Mouse (Mus musculus): ENCODE measurements around the gene Ttc28. TPM values are rescaled to one million over a fixed set of nuclear protein-coding genes. Genes with fewer than 3 reads are reported as not detected.
A peak's percentile ranks its signal among the peaks of the same experiment; 100 is the strongest.
"Not testable (repeated sequence)": the region's sequence is repeated elsewhere in the genome, so short reads cannot be mapped to it uniquely, and the experiment has no call there.

Gene Ttc28
- total RNA-seq, 4 experiments from 2014 or later: 9.6 to 13.2 (median 11.1) TPM

DNA sequence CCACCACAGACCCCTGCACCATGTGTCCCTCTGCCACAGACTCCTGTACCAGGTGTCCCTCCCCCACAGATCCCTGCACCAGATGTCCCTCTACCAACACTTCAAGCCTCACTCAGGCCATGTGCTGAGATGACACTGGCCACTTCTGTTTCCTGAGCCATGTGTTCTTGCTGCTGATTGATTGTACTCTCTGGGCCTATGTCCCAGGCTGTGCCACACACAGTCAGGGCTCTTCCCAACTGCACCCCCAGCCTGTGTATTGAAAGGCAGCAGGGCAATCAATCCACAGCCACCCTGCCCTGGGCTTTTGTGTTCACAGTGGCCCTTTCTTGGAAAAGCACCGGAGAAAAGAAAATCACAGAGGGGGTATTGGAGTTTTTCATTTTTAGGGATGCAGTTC lies 352.2 kb downstream of the Ttc28 start:
- no peak for DNase-seq (ENCODE audit: low spot score in 2 of 2)

DNA sequence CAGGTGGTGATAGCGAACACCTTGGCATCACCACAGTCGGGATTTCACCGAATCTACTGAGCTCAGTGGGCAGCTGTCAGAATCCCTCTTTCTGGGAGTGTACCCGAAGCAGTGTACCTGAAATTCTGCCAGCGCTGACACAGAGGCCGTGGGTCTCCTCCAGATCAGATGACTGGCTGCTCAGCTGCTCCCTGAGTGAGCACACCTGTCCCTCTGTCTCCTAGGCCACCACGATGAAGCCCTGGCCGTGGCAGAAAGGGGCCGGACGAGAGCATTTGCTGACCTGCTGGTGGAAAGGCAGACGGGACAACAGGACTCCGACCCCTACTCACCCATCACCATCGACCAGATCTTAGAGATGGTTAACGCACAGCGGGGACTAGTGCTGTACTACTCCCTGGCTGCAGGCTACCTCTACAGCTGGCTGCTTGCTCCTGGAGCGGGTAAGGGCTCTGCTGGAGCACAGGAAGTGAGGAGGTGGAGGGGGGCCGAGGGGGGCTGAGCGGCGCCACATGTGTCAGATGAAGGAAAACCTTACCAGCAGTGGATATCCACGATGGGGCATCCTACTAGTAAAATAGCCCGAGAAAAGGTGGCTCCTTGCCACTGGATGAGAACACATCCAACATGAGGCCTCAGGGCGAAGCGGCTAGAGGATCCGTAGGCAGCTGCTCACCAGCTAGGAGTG lies 353.6 kb downstream of the Ttc28 start:
- DNase-seq (ENCODE audit: low spot score in 2 of 2): no peak

DNA sequence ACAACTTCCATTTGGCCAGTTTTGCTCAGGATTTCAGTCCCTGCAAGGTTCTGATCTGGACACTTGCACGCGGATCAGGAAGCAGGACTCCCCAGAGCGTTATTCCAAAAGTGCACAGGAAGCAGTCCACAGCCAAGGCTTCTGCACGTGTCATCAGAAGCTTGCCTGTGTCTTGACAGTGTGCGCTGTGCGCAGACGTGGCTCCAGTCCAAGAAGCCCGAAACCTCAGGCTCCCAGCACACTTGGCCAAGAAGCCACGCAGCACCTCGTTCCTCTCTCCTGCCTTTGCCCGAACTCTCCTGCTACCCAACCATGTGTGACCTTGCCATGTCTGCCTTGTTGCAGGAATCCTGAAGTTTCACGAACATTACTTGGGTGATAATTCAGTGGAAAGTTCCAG lies 355.5 kb downstream of the Ttc28 start:
- no peak for DNase-seq (ENCODE audit: low spot score in 2 of 2)

DNA sequence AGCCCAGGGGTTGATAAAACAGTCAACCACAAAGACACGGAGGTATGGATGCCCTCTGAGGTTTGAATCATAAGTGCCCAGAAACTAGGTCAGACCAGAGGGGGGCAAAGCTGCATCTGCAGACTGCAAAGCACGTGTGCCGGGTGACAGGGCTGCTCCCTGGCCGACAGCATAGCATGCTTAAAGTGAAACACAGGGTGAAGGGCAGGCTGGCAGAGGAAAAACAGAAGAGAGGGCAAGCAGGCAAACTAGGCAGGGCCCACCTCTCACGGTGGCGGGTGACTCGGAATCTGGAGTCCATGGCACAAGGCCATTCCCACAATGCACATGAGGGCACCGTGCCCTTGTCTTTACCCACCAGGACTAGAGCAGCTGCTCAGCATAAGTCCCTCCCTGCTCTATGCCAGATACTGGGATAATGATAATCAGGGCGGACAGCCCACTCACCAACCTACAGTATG lies 357.6 kb downstream of the Ttc28 start:
- DNase-seq (ENCODE audit: low spot score in 2 of 2): no peak

DNA sequence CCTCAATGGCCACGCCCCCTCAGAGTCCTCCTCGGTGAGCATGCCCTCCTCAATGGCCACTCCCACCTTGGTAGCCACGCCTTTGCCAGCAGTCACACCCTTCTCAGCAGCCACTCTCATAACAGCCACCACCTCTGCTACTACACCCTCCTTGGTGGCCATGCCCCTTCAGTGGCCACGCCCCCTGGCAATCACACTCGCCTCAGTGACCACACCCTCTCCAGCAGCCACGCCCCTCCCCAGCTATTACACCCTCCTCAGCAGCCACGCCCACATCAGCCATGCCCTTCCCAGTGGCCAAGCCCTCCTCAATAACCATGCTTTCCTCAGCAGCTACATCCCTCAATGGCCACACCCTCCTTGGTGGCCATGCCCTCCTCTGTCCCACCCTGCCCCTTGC lies 359.6 kb downstream of the Ttc28 start:
- no peak for DNase-seq (ENCODE audit: low spot score in 2 of 2)

DNA sequence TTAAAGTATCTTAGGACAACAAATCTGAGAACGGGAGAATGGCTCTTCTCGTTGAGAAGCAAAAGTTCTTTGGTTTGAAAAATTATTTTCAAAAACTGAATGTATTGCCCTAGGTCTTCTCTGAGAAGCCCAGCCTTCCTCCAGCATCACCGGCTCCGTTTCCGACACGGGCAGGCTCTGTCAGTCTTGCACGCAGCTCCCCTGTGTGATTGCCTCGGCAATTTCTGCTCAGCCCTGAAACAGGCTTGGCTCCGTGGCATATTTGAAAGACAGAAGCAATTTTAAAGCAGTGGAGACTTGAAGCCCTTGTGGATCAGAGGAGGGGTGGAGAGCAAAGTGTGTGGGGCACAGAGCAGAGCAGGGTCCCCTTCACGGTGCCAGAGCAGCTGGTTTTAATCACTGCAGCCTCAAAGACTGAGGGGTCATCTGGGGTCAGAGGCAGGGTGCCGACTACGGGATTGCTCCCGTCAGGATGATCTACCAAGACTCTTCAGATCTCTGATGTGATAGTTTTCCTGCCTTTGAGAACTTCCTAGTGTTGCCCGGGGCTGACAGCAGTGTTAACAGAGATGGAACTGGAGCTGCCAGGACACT lies 363.9 kb downstream of the Ttc28 start:
- DNase-seq (ENCODE audit: low spot score in 2 of 2): no peak

DNA sequence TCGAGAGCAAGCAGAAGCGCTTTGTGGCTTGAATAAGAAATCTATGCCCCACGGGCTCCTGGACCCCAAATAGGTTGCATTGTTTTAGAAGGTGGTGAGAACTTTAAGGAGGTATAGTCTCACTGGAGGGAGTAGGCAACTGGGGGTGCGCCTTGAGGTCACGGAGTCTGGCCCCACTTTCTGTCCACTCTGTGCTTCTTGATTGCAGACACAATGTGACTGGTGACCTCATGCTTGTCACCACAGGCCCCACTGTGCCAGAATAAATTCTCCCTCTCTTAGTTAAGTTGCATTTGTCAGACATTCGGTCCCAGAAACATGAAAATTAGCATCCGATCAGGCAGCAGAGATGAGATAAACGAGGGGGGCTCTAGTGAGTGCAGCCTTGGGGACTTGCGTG lies 364.5 kb downstream of the Ttc28 start:
- DNase-seq (ENCODE audit: low spot score in 2 of 2): no peak

DNA sequence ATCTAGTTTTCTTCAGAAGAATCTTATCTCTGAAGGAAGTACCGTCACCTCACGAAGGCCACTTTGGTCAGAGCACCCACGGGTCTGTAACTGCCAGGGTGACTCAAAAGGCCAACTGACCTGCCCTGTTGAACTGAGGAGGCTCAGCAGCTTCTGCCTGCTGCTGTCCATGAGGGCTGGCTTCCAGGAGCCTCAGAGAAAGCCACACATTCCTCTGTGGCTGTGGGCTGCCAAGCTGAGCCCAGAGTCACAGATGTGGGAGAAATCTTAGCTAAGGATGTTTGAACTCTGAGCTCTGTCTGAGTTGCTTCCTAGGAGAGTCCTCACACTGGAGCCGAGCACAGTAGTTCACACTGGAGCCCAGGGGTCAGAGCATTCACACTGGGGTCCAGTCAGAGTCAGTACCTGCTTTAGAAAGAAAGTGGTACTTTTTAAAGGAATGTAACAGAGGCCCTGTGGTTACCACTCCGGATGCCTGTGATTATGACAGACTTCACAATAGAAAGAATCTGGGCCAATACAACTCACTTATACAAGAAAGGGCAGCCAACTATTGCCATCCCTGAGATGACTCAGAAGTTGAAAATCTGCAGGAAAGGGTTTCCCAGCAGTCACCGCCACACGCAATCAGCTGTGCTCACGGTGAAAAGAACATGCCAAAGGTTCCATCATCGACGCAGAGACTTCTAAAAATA lies 368.1 kb downstream of the Ttc28 start:
- no peak for DNase-seq (ENCODE audit: low spot score in 2 of 2)

DNA sequence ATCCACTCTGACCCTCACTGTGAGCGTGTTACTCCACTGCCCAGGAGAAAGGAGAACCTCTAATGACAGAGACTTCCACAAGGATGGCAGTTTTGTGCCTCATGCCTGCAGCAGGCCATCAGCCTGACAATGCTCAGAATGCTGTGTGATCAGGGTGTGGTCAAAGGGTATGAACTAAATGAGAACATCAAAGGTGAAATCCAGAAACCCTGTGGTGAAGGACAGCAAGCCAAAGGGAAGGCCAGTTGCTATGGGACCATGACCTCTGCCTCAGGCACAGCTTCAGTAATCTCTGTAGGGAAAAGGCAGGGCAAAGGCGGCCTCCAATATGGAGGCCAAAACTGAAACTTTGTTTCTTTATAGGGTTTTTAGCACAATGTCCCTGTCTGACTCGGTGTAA lies 372.5 kb downstream of the Ttc28 start:
- DNase-seq (ENCODE audit: low spot score in 2 of 2): no peak

DNA sequence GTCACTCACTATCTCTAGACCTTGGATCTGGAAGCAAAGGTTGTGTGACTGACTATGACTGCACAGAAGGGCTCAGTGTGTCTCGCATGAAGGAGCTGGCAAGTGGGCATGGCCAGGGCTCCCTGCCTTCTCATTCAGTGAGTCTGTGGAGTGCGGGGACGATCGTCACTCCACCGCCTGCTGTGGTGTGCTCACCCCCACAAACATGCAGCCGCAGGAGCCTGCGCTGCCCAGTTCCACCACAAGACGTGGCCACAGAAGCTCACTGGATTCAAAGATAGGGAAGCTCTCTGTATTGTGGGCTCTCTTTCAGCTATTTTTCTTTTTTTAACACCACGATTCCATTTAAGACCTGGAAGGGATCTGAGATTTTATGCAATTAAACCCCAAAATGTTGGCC lies 374.8 kb downstream of the Ttc28 start:
- no peak for DNase-seq (ENCODE audit: low spot score in 2 of 2)

DNA sequence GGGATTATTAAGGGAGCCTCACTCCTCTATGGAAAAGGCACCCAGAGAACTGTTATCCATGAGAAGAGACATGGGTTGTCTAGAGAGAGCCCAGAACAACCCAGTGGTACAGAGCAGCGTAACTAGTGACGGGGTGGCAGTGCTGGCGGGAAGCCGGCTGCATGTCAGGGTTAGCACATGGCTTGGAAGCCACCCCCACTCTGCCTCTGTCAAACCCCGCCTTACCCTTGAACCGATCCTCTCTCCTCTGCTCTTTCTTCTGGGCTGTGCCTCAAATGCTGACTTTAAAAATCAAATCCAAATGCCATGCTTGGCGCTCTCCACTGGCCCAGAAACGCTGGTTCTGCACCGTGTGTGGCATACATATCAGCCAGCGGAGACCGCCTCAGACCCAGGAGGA lies 375.2 kb downstream of the Ttc28 start:
- DNase-seq (ENCODE audit: low spot score in 2 of 2): no peak

DNA sequence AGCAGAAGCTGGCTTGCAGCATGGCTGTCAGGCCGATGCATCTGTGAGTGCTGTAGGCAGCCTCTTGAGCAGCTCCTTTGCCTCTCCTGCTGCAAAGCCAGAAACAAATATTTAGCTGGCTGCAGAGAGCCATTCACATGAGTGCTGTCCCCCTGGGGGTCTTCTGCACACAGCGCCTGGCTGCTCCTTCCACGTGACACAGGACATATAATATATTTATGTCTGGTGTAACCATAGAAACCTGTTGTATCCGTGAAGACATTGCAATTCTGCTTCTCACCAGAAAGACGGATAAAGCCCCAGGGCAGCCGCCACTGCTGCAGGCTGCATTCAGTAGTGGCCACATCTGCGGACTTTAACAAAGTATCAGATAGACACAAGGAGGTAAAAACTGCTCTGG lies 376.6 kb downstream of the Ttc28 start:
- no peak for DNase-seq (ENCODE audit: low spot score in 2 of 2)

DNA sequence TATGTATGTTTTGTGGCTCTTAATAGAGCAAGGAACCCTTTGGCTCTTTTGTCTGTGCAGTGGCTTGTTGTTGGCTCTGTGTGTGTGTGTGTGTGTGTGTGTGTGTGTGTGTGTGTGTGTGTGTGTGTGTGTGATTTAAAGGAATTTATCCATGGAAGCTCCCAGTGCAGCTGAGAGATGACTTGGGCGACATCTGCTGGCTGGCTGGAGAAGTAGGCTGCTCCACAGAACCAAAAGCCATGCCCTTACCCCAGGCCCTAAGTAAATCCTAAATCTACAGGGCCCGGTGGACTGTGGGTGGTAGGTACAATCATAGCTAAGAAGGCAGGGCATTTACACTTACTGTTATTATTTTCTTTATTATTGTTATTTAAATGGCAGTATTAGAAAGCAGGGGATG lies 377.5 kb downstream of the Ttc28 start:
- peak in 1 of 2 experiments; percentile 47 for DNase-seq (ENCODE audit: low spot score in 2 of 2)

DNA sequence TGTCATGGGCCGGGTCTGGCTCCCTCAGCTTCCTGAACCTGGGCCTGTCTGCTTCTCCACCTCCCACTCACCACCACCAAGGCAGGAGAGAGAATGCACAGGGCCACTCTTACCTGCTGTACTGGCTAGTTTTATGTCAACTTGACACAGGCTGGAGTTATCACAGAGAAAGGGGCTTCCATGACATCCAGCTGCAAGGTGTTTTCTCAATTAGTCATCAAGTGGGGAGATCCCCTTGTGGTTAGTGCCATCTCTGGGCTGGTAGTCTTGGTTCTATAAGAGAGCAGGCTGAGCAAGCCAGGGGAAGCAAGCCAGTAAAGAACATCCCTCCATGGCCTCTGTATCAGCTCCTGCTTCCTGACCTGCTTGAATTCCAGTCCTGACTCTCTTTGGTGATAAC lies 381.6 kb downstream of the Ttc28 start:
- not testable (repeated sequence) for DNase-seq (ENCODE audit: low spot score in 2 of 2)

DNA sequence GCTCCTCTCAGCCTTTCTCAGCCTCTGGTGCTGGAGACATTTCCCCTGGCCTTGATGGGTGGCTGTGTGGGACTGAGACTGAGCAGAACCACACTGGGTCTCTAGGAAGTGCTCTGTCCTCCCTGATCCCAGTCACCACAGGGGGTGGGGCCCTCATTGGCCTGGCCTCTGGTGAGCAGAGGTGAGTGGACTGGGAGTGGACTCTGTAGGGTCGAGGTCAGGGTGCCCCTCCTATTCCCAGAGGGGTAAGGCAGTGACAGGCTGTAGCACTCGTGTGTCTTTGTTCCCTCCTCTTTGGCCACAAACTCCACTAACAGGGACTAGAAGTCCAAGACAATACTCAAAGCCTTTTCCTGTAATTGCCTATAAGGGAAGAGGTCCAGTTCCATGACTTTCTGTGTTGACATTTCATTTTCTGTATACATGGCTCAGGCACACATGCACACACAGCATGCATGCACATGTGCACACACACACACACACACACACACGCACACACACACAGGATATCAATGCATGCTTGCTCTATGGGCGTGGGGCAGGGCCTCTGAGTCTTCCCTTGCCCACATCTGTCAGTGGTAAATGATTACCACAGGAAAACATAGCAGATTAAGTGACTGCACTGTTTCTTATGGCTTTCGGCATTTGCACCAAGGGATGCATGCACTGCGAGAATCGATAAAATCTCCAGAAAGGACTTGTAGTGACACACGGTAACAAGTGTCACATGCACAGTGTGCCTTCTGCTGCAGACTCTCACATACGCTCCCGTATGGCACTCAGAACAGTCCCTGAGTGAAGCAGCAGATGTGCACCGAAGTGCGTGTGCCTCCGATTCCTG lies 382.4 kb downstream of the Ttc28 start:
- DNase-seq (ENCODE audit: low spot score in 2 of 2): no peak

DNA sequence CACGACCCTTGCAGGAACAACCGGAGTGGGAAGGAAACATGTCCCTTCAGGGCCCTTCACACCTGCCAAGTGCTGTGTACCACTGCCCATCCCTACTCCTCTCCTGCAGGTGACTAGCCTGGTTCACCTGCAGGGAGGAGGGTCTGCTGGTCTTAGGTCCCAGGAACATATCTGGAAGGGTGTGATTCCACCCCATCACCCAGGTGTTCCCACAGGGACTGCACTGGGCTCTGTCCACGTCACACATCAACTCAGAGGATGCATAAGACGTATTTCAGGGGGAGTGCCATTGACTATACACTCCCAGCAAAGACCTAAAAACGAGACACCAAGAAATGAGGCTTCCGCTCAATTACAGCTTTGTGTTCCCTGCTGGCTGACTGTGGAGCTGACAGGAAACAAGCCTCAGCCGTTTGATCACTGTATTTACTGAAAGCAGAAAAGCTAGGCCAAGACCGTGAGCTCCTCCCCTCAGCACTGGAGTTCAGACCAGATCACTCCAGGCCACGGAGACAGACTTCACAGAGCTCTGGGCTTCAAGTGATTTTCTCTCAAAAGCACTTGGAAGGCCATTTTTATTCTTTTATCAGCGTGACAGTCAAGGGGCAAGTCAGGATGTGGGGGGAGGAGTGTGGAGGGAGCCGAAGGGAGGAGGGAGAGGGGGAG lies 383.1 kb downstream of the Ttc28 start:
- no peak for DNase-seq (ENCODE audit: low spot score in 2 of 2)

DNA sequence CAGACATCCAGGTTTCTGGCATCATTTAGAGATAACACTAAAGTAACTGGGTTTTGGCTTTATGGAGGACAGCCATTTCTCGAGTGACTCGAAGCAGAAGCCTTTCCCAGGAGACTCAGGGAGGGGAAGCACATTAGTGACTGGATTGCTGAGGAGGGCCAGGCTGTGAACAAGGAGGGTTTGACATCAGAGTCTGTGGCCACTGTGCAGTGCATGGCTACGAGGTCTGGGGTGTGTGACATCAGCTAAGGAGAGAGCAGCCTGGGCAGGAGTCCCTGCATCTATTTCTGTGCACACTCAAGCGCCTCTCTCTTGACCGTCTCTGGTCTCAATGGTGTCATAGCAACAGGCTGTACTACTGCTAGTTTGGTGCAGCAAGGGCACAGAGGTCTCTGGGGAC lies 383.8 kb downstream of the Ttc28 start:
- DNase-seq (ENCODE audit: low spot score in 2 of 2): no peak

DNA sequence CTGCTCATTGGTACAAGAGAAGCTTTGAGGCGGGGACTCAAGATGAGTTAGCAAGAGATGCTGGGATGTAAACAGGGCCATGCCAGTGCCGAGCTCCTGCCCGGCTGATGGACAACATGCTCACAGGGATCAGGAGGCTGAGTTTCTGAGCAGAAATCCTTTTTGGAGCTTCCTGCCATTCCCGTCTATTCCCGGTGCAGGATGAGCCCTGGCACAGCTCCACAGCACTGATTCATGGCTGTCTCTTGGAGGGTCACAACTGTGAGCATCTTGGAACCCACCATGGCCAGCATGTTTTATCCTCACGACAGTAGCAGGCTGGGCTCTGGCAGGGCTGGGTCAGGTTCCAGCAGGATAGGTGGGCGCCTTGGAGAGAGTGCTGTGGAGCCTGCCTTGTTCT lies 384.9 kb downstream of the Ttc28 start:
- DNase-seq (ENCODE audit: low spot score in 2 of 2): no peak

DNA sequence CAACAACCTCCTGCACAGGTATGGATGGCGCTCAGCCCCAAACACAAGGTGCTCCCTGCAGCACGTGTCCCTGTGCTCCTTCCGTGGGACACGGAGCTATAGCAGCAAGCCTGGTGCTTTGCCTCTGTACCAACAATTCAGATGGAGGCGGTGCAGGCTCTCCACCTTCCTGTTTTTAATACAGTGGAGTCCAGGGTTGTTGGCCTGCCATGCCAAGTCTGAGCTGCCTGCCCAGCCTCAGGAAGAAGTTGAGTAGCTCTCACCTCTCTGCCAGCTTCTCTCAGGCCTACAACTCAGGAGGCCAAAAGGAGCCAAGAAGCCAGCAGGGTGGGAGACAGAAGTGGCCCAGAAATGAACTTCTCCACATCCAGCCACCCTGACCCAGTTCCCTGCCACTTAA lies 387.1 kb downstream of the Ttc28 start:
- no peak for DNase-seq (ENCODE audit: low spot score in 2 of 2)

DNA sequence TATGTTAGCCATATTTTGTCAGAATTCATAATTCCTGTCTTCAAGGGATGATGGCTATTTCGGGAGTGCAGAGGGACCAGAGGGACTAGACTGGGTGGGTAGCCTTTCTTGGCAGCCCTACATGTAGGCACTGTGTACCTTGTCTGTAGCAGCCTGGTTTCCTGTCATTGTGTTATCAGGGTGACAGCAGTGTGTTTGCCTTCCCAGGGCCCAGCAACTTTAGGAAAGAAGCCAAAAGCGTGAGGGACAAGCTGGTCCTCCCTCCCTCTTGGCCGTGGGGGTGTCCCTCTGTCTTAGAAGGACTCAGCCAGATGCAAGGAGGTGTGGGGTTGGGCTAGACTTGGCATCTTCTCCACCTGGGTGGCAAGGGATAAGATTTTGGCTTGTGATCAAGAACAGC lies 387.5 kb downstream of the Ttc28 start:
- no peak for DNase-seq (ENCODE audit: low spot score in 2 of 2)

DNA sequence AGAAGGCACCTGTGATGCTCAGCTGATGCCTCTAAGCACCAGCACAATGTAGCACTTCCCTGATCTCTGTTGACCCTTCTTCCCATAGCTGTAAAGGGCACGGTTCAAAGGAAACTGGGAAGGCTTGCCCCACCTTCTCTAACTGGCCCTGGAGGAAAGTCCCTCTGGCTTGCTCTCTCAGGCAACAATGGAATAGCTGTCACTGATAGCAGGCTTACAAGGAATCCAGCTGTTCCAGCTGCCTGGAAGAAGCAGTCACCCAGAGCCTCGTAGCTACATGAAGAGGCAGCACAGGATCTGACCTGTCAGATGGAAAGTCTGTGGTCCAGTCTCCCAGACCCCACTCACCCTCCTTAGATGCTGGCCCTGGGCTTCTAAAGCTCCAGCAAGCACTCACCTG lies 389.2 kb downstream of the Ttc28 start:
- no peak for DNase-seq (ENCODE audit: low spot score in 2 of 2)

Data from left cerebral cortex, adult 8-10 months (tissue).